Mouse (Mus musculus): ENCODE data around the gene Fam221a.
"Not testable (repeated sequence)": the region's sequence is repeated elsewhere in the genome, so short reads cannot be mapped to it uniquely, and the experiment has no call there.

Gene Fam221a

GRCm38 (mm10) chr6:49394276-49394675, 26.7 kb downstream of the Fam221a start:
- no peak for DNase-seq (ENCODE audit: low spot score)

- DNase-seq (ENCODE audit: low spot score): no peak
Observed at GRCm38 (mm10) chr6:49395316-49395715, 27.8 kb downstream of the Fam221a start, which contains the start of gene Stk31. TSS of gene Stk31 (plus strand) at chr6:49395604.

- DNase-seq (ENCODE audit: low spot score): no peak
Observed at GRCm38 (mm10) chr6:49397466-49397865, 29.9 kb downstream of the Fam221a start.

GRCm38 (mm10) chr6:49398365-49398764, 30.8 kb downstream of the Fam221a start:
- no peak for DNase-seq (ENCODE audit: low spot score)

- no peak for DNase-seq (ENCODE audit: low spot score)
Observed at GRCm38 (mm10) chr6:49410830-49411229, 43.3 kb downstream of the Fam221a start.

GRCm38 (mm10) chr6:49412967-49413366, 45.4 kb downstream of the Fam221a start:
- DNase-seq (ENCODE audit: low spot score): not testable (repeated sequence)

- DNase-seq (ENCODE audit: low spot score): no peak
Observed at GRCm38 (mm10) chr6:49415971-49416370, 48.4 kb downstream of the Fam221a start.

- no peak for DNase-seq (ENCODE audit: low spot score)
Observed at GRCm38 (mm10) chr6:49437306-49437705, 69.8 kb downstream of the Fam221a start.
